Mouse (Mus musculus): ENCODE data around the gene Dap.
A peak's percentile ranks its signal among the peaks of the same experiment; 100 is the strongest.

The Dap gene

DNA sequence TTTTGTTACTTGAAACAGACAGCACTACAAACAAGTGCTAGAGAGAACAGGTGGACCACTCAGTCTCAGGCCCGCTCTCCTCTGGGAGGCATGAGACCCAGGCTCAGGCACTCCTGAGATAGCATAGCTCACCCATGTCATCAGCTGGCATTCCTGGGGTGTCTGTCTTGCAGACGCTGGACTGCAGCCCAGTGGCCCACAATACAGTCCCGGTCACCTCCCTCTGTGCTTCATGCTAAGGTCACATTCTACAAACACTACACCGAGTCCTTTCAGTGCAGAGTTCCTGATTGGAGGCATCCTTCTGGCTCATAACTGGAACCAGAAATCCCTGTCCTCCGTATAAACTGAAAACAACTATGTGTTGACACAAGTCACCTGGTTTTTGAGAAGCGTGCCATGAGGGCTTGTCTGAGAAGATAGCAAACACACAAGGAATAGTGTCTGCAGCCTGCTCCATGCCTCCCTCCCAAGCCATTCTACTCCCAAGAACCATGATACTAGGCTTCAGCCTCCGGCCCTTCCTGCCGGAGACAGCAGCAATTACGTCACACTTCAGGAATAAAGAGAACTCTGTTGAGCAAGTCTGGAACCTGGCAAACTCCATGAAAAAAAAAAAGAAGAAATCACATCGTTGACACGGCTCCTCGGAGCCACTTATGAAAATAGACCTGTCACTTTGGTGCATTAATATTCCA is 78.3 kb downstream of the Dap start:
- no peak for DNase-seq (ENCODE audit: low spot score)

DNA sequence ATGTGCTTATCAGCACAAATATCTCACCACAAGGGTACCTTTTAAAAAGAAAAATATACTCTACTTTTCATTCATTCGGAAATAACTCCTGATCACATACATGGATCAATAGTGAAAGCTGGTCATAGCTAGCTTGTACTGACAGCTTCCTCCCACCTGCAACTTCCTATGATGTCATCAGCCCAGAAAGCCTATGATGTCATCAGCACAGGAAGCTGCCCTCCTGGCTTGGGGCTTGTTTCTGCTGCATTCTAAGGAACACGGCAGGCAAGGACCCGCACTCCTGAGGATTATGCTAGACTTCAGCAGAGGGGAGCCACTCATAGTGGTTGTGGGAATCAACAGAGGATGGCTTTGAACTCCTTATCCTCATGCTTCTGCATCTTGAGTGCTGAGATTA is 80.2 kb downstream of the Dap start:
- DNase-seq (ENCODE audit: low spot score) = no peak

GRCm38 (mm10) chr15:31305181-31305580 is 81.1 kb downstream of the Dap start:
- DNase-seq (ENCODE audit: low spot score) = no peak

DNA sequence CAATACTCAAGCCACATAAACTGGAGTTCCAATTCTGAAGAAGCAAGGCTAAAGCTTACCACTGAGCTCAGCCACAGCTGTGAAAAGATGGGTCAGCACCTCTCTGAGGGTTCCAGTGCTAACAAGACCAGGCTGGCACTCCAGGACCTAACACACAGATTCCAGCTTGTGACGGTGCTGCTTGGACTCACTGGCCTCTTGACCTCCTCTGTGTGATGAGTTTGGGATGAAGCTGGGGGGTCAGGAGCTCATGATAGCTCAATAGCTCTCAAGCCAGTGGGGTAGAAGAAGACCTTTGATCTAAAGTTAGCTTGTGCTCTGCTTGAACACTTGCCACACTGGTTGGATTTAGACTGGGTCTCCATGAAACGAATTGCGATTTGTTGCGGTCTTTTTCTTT is 82.6 kb downstream of the Dap start:
- no peak for DNase-seq (ENCODE audit: low spot score)

DNA sequence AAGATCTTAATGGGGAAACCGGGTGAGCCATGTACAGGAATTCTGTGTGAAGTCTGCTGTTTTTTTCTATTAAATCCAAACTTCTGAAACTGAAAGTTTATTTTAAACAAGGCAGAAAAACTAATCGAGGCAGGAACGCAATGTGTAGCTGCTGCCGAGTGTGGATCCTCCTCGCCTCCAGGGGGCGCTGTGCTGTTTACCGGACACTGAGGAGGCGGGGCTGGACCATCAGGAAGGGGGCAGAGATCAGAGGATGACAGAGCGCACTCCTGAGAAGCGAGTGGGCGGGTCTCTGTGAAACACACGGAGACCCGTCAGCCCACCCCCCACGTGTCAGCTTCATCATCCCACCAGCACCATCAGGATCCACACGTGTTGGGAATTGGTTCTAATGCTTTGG is 85.4 kb downstream of the Dap start:
- DNase-seq (ENCODE audit: low spot score) = no peak

- no peak for DNase-seq (ENCODE audit: low spot score)
Observed at GRCm38 (mm10) chr15:31312001-31312400, 87.9 kb downstream of the Dap start.

DNA sequence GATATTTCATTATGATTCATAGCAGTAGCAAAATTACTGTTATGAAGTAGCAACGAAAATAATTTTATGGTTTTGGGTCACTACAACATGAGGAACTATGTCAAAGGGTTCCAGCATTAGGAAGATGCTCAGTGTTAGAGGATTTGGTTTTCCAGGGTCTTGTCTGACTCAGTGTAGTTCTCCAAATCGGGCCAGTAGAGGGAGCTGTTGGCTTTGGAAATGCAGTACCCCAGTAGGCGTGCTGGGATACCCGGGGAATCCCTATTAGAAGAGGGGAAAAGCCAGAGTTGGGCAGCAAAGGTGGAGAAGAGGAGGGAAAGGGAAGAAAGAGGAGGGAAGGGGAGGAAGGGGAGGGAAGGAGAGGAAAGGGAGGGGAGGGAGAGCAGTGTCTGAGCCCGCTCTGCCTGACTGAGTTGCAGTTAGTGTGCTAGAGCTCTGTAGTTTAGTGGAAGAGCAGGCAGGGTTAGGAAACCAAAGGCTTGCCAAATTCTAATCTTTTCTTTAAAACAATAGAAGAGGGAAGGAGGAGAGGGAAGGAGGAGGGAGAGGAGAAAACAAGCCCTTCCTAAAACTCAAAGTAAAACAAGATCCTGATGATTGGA is 91.6 kb downstream of the Dap start:
- peak; percentile 20 for DNase-seq (ENCODE audit: low spot score)

DNA sequence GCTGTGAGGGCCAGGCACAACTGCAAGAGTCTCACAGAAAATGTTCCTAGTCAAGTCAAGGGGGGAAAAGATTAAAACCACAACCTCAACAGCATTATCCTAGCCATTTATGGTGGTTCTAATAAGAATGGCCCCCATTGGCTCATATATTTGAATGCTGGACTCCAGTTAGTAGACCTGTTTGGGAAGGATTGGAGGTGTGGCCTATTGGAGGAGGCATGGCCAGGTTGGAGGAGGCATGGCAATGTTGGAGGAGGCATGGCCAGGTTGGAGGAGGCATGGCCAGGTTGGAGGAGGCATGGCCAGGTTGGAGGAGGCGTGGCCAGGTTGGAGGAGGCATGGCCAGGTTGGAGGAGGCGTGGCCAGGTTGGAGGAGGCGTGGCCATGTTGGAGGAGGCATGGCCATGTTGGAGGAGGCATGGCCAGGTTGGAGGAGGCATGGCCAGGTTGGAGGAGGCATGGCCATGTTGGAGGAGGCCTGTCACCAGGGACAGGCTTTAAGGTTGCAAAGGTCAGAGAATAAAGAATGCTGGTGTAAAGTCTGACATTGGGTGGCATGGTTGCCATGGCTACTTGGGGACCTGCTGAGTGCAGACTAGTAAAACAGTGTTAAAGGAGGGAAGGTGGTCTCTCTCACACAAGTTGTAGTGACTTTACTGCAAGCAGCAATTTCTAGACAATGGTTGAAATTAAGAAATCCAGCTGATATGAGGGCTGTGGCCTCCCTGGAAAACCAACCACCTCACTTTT is 93.1 kb downstream of the Dap start:
- no peak for DNase-seq (ENCODE audit: low spot score)

- DNase-seq (ENCODE audit: low spot score) = no peak
Observed at GRCm38 (mm10) chr15:31318158-31318955, 94.2 kb downstream of the Dap start.

DNA sequence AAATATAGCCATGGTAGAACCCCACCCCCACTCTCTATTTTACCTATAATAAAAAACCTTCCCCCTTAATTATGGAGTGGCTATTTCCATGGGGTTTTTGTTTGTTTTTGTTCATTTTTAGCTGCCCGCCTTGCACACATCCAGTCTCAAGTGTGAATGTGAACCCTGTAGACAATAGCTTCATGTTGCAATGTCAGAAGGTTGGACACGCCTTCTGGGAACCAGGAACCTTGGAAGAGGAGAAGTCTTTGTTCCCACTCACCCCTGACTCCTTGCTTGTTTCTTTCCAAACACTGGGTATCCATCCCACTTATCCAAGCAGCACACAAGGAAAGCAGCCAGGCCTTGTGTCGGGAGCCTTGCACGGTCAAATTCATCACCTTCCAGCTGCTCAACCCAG is 94.9 kb downstream of the Dap start:
- DNase-seq (ENCODE audit: low spot score) = no peak

GRCm38 (mm10) chr15:31320598-31321377 is 96.7 kb downstream of the Dap start:
- DNase-seq (ENCODE audit: low spot score) = no peak

DNA sequence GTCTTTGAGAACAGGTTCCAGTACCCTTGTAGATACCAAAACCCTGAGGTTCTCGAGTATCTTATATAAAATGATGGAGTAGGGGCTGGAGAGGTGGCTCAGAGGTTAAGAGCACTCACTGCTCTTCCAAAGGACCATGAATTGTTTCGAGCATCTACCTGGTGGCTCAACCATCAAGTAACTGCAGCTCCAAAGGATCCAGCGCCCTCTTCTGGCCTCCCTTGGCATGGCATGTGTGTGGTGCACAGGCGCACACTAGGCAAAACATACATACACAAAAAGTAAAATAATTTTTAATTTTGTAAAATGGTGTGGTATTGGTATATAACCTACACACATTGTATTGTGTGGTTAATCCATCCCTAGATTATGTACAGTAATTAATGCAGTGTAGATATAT is 99.6 kb downstream of the Dap start:
- no peak for DNase-seq (ENCODE audit: low spot score)

Measured in spleen, adult 12 weeks (tissue).